Mouse (Mus musculus) kidney, embryonic 15.5 days (tissue): Measurements from ENCODE around the gene Epyc. TPM values are rescaled to one million over a fixed set of nuclear protein-coding genes. Genes with fewer than 3 reads are reported as not detected.

Source experiments
- ATAC-seq: fragments of 200-750 bp; cut with Nextera tagmentation; replicated peaks from 2 replicates; pipeline ENCODE4 v1.8.0; 2017; ENCODE audit warnings: moderate TSS enrichment; ENCODE audit not compliant: low FRiP score
- H3K27ac ChIP-seq: fragments of 300-500 bp; sonication (generic); 2 replicates; pipeline ENCODE4 v1.5.1; 2015; ENCODE audit warnings: mild to moderate bottlenecking, inconsistent platforms
- H3K27me3 ChIP-seq: fragments of 300-500 bp; sonication (generic); 2 replicates; pipeline ENCODE4 v1.6.1; 2015; ENCODE audit warnings: inconsistent platforms
- H3K36me3 ChIP-seq: fragments of 300-500 bp; sonication (generic); 2 replicates; pipeline ENCODE4 v1.6.1; 2015; ENCODE audit warnings: inconsistent platforms
- H3K4me1 ChIP-seq: fragments of 300-500 bp; sonication (generic); 2 replicates; pipeline ENCODE4 v1.6.1; 2015; ENCODE audit warnings: inconsistent platforms
- H3K4me2 ChIP-seq: fragments of 300-500 bp; sonication (generic); 2 replicates; pipeline ENCODE4 v1.6.1; 2015; ENCODE audit warnings: moderate library complexity, mild to moderate bottlenecking, inconsistent platforms
- H3K4me3 ChIP-seq: fragments of 300-500 bp; sonication (generic); replicated peaks from 2 replicates; pipeline ENCODE4 v1.5.1; 2015; ENCODE audit warnings: mild to moderate bottlenecking, inconsistent platforms
- H3K9ac ChIP-seq: fragments of 300-500 bp; sonication (generic); 2 replicates; pipeline ENCODE4 v1.6.1; 2015; ENCODE audit warnings: mild to moderate bottlenecking, inconsistent platforms
- H3K9me3 ChIP-seq: fragments of 300-500 bp; sonication (generic); replicated peaks from 2 replicates; pipeline ENCODE4 v1.6.1; 2016; ENCODE audit warnings: inconsistent platforms
- WGBS: fragments of 180-500 bp; shearing (Covaris S2); methylation state at CpG from one replicate; pipeline ENCODE4 v1.1.7; 2015; ENCODE audit warnings: mixed read lengths; 5-methylcytosine and 5-hydroxymethylcytosine counted together
- polyA plus RNA-seq: library from polyadenylated mRNA; unstranded; fragments of >200 nt; fragmentation: Nextera tagmentation; extraction: Ambion mirVana; gene quantifications from 2 replicates; pipeline ENCODE4 v1.2.1, GENCODE M21; 2015

Gene Epyc
- polyA plus RNA-seq = 0.53 and 0.66 TPM in 2 replicates

DNA sequence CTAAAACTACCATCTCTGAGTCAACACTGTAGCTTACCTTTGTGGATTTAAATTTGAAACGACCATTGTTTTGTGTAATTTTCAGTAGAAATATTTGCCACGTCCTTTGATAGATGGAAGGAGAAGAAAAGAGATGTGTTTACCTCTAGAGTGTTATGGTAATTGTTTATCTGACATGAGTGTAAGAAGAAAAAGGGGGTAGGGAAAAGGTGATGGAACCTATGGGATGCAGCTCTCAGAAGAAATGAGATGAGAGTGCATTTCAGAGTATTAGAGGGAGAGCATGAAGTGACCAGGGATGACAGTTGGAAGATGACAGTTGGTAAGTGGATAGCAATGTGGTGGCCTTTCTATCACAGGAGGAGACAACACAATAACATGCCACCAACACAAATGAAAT, at the start of gene Epyc:
Epyc (plus strand) TSS at position 301 of the 400 bp plus-strand sequence.
- 86% methylated on average over 2 of the region's 2 CpGs for WGBS
- ATAC-seq = no peak
- Histone ChIP-seq H3K27me3 (no peaks in the 10 kb centered on the region), H3K36me3 (no peaks in the 10 kb centered on the region), H3K9me3 (no peaks in the 10 kb centered on the region), H3K4me2 (no peak within 1 kb of the TSS), H3K4me1 (no peaks in the 10 kb centered on the region), H3K9ac (no peak within 1 kb of the TSS), H3K27ac (no peak within 1 kb of the TSS), H3K4me3 (no peak within 1 kb of the TSS)

DNA sequence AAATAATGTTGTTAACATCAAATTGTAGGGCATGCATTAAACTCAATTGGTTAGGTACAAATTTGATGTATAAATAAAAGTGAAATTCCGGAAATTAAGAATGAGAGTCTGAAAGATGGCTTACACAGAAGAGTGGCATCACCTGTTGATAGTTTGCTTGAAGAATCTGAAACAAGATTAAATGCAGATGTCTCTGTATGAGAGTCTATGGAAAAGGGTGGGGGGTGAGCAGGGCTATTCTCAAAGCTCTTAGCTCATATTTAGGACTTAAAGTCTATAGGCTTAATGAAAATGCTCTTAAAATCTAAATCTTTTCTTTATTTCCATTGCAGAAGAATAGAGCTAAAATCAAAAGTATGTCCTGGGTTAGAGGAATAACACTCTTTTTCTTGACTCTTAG, 48.2 kb upstream of the Epyc start:
- Histone ChIP-seq H3K27ac (no peak overlapping the region), H3K9me3 (no peaks in the 10 kb centered on the region), H3K9ac (no peak overlapping the region), H3K4me2 (no peak overlapping the region), H3K4me3 (no peak overlapping the region), H3K27me3 (no peaks in the 10 kb centered on the region), H3K36me3 (no peaks in the 10 kb centered on the region), H3K4me1 (no peaks in the 10 kb centered on the region)
- ATAC-seq = no peak
- WGBS = 85% methylated on average over 1 of the region's 1 CpGs

DNA sequence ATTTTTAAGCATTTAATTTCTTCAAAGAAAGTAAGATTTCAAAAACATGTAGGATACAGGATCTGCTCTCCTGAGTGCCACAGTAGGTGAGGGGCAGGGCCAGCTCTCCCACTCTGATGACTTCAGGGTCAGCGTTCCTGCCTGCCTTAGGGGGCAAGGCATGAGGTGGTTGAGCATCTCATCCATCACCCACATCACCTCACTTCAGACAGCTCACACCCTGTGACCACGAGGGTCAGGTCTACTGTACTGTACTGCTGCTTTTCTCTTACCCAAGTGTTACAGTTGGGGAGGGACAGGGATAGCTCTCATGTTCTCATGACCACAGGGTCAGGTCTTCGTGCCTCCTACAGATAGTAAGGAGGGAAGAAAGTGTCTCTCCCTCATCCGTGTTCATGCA, 42.1 kb upstream of the Epyc start:
- H3K4me2 ChIP-seq = no peak overlapping the region
- no peak overlapping the region for H3K27ac ChIP-seq
- no peaks in the 10 kb centered on the region for H3K27me3 ChIP-seq

DNA sequence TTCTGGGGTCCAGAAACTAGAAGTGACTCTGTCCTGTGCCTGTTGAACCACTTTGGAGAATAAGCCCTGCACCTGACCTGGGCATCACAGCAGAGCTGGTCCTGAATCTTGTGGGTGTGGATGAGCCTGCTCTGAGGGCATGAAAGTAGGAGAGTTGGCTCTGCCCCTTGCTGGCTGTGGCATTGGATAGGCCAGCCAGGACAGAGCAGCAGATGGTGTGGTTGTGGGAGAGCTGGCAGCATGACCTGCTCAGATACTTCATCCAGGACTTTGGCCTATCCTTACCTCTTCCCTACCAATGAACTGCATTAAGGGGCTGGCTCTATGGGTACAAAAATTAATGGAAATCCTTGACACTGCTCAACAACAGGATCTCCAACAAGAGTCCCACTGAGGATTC, 40.6 kb upstream of the Epyc start:
- H3K4me3 ChIP-seq = no peak overlapping the region
- no peaks in the 10 kb centered on the region for H3K36me3 ChIP-seq
- H3K4me1 ChIP-seq = no peaks in the 10 kb centered on the region
- ATAC-seq = no peak
- no peaks in the 10 kb centered on the region for H3K27me3 ChIP-seq
- H3K27ac ChIP-seq = no peak overlapping the region
- H3K4me2 ChIP-seq = no peak overlapping the region
- H3K9ac ChIP-seq = no peak overlapping the region
- no peaks in the 10 kb centered on the region for H3K9me3 ChIP-seq

More for the DNA sequence above, 42.1 kb upstream of the Epyc start:
- WGBS = 52% methylated on average over 4 of the region's 4 CpGs
- ATAC-seq = peak; percentile 69
- Histone ChIP-seq H3K36me3 (no peaks in the 10 kb centered on the region), H3K4me3 (no peak overlapping the region), H3K4me1 (no peaks in the 10 kb centered on the region), H3K9me3 (no peaks in the 10 kb centered on the region), H3K9ac (no peak overlapping the region)

DNA sequence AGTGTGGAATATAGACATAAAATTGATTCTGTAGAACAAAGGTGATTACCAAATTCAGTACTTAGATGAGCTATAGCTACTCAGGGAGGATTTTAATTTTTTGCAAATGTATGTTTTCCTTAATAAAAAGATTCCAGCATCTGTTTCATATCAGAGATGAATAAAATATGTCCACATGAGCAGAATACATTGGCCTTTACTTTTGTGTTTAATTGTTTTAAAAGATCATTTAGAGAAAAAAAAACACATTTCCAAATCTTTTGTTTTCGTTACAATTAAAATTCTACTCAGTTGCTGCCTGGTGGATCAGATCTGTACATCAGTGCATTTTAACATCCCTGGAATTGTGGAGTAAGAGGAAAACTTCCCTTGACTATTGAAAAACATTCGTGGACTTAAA, 37.3 kb upstream of the Epyc start, which contains the start of gene Kera:
Kera (plus strand) TSS at position 301 of the 400 bp plus-strand sequence.
- Histone ChIP-seq H3K9ac (no peak within 1 kb of the TSS), H3K4me3 (no peak within 1 kb of the TSS), H3K4me1 (no peaks in the 10 kb centered on the region), H3K36me3 (no peaks in the 10 kb centered on the region), H3K27me3 (no peaks in the 10 kb centered on the region), H3K27ac (no peak within 1 kb of the TSS), H3K9me3 (no peaks in the 10 kb centered on the region), H3K4me2 (no peak within 1 kb of the TSS)
- WGBS = 78% methylated on average over 2 of the region's 2 CpGs
- ATAC-seq = no peak

DNA sequence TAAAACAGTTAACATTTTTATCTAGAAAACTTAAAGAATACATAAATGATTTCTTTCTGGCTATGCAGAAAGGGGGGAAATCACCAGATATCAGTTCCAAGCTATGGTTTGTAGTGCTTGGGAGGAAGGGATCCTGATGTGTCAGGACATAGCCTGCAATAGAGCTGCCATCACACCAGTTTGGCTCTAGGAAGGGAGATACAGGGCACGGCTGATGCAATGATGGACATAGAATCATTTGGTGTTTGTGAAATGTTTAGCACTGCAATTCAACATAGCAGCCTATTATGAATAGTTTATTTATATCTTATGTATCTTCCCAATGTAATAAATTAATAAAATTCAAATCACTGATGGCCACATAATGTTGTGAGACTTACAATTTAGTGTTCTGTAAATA, 21.5 kb upstream of the Epyc start:
- ATAC-seq = no peak
- Histone ChIP-seq H3K4me2 (no peak overlapping the region), H3K27ac (no peak overlapping the region), H3K9ac (no peak overlapping the region), H3K36me3 (no peaks in the 10 kb centered on the region), H3K27me3 (no peaks in the 10 kb centered on the region), H3K9me3 (no peaks in the 10 kb centered on the region), H3K4me3 (no peak overlapping the region), H3K4me1 (no peaks in the 10 kb centered on the region)
- WGBS = 89% methylated on average over 1 of the region's 1 CpGs

DNA sequence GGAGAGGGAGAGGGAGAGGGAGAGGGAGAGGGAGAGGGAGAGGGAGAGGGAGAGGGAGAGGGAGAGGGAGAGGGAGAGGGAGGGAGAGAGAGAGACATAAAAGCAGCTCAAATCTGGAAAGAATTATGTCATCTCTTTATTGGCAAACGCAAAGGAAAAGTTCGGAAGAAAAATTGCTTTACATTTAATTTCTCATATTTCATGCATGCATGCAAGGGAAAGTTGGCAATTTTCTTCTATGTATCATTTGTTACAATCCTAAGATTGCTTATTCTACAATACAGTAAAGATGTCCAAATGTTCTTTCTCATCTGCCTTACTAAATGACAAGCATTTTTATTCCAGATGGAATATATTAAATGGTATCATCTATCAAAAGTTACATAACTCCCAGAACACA, 19.5 kb upstream of the Epyc start:
- no peaks in the 10 kb centered on the region for H3K9me3 ChIP-seq
- no peaks in the 10 kb centered on the region for H3K4me1 ChIP-seq
- no peak for ATAC-seq
- no peak overlapping the region for H3K4me2 ChIP-seq
- no peak overlapping the region for H3K4me3 ChIP-seq
- no peaks in the 10 kb centered on the region for H3K36me3 ChIP-seq
- H3K27me3 ChIP-seq = no peaks in the 10 kb centered on the region
- no peak overlapping the region for H3K27ac ChIP-seq
- H3K9ac ChIP-seq = no peak overlapping the region
- 51% methylated on average over 2 of the region's 2 CpGs for WGBS

DNA sequence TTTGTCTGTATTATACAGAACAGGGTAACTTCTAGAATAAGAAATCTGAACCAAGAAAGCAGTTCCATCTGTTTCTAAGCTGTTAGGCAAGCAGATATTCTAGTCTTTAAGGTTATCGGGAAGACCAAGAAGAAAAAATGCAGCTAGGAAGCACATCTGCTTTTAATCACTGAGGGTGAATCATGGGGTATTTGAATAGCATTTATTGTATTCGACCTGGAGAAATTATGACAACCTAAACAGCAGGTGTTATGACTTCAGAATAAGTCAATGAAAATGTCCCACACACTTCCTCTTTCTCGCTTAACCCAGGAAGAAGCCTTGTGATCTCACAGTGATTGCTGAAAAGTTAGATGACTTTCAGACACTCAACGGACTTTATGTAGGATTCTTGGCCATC, 18.8 kb upstream of the Epyc start:
- no peaks in the 10 kb centered on the region for H3K4me1 ChIP-seq
- ATAC-seq = no peak
- H3K4me2 ChIP-seq = no peak overlapping the region
- H3K4me3 ChIP-seq = no peak overlapping the region
- H3K36me3 ChIP-seq = no peaks in the 10 kb centered on the region
- 56% methylated on average over 4 of the region's 4 CpGs for WGBS
- no peak overlapping the region for H3K9ac ChIP-seq
- no peaks in the 10 kb centered on the region for H3K9me3 ChIP-seq
- no peak overlapping the region for H3K27ac ChIP-seq
- H3K27me3 ChIP-seq = no peaks in the 10 kb centered on the region

DNA sequence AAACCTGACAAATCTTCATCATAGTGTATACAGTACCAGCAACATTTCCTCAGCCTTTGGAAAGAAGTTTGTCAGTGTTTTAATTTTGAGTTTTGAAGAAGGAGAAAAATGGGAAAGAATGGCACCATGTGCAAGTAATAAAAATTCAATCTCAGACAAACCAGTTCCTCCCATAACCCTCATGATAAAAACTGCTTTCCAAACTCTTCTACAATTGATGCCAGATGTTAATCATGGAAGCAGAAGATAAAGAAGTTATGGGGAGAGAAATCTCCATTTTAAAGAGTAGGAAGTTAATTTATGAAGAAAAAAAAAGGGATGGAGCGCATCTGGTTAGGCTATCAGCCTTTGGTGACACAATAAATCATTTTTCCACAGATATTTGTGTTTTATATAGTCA, 17.3 kb upstream of the Epyc start:
- ATAC-seq = no peak
- no peaks in the 10 kb centered on the region for H3K27me3 ChIP-seq
- H3K4me3 ChIP-seq = no peak overlapping the region
- no peaks in the 10 kb centered on the region for H3K9me3 ChIP-seq
- H3K27ac ChIP-seq = no peak overlapping the region
- no peaks in the 10 kb centered on the region for H3K36me3 ChIP-seq
- 76% methylated on average over 1 of the region's 1 CpGs for WGBS
- no peak overlapping the region for H3K9ac ChIP-seq
- no peak overlapping the region for H3K4me2 ChIP-seq
- no peaks in the 10 kb centered on the region for H3K4me1 ChIP-seq

DNA sequence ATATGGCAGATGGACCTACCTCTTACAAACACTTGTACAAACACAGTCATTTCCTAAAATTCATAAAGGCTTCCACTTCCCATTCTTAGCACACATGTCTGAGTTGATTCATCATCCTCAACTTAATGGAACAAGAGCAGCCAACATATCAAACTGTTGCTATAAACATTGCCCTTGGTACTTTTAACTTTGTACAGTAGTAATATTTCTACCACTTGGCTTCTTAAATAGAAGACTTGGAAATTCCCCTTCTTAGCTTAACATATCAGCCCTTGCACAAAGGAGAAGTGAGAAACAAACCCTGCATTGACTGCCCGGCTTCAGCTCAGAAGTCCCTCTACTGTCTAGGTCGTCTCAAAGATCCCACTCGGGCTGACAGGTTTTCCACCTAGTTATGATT, 12.8 kb upstream of the Epyc start:
- Histone ChIP-seq H3K9me3 (no peaks in the 10 kb centered on the region), H3K27me3 (no peaks in the 10 kb centered on the region), H3K27ac (no peak overlapping the region), H3K9ac (no peak overlapping the region), H3K4me3 (no peak overlapping the region), H3K4me2 (no peak overlapping the region), H3K4me1 (no peaks in the 10 kb centered on the region), H3K36me3 (no peaks in the 10 kb centered on the region)
- no peak for ATAC-seq
- 86% methylated on average over 3 of the region's 3 CpGs for WGBS

DNA sequence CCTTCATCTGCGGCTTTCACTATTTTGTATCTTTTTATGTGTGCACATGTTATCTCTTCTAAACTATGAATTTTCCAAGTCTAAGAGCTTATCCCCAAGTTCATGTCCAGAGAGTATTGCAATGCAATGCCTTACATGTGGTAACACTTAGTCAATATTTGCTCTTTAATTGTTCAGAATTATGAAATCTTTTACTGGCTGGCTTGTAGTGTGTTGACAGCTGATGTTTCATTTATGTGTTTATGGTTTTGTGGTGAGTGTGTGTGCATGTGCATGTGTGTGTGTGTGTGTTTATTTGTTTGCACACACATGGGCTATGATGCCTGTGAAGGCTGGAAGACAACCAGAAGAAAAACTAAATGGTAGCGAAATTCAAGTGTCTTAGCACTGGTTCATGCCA, 1.9 kb upstream of the Epyc start:
- WGBS = 94% methylated on average over 2 of the region's 2 CpGs
- Histone ChIP-seq H3K36me3 (no peaks in the 10 kb centered on the region), H3K4me2 (no peak overlapping the region), H3K4me3 (no peak overlapping the region), H3K4me1 (no peaks in the 10 kb centered on the region), H3K27ac (no peak overlapping the region), H3K9ac (no peak overlapping the region), H3K9me3 (no peaks in the 10 kb centered on the region), H3K27me3 (no peaks in the 10 kb centered on the region)
- ATAC-seq = no peak

DNA sequence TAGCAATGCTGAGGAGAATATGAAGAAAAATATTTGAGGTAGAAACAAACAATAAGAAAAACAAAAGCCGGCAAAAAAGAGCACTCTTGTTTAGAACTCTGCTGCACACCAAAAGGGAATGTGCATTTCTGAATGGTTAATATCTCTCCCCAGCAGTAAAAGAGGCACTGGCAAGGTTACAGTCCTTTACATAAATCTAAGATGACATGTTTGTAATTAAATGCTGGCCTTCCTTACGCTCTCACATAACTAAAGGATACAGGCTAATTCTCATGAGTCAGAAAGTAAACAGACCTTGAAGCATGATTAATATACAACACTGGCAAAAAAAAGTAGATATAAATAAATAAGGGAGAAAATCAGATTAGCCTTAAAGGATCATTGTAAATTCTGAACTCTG, 6.5 kb downstream of the Epyc start:
- Histone ChIP-seq H3K27ac (no peak overlapping the region), H3K27me3 (no peaks in the 10 kb centered on the region), H3K36me3 (no peaks in the 10 kb centered on the region), H3K4me1 (no peaks in the 10 kb centered on the region), H3K9ac (no peak overlapping the region), H3K9me3 (no peaks in the 10 kb centered on the region), H3K4me2 (no peak overlapping the region), H3K4me3 (no peak overlapping the region)
- peak; percentile 76; the same call in 1 of the 2 replicates for ATAC-seq
- WGBS = 36% methylated on average over 2 of the region's 2 CpGs

DNA sequence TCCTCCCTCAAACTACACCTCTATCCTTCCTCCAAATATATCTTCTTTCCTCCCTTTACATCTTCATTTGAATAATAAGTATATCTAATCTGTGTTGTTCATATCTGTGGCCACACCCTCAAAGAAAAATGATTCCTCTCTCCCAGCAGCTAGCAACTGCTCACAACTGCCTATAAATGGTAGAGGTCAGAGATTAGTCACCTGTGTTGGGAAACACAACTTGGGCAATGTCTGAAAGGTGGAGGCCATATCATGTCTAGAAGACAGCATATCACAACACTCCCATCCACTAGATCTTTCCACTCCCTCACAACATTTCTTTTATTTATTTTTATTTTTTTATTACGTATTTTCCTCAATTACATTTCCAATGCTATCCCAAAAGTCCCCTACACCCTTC, 15.6 kb downstream of the Epyc start:
- H3K4me1 ChIP-seq = no peaks in the 10 kb centered on the region
- H3K9ac ChIP-seq = no peak overlapping the region
- H3K27me3 ChIP-seq = no peaks in the 10 kb centered on the region
- no peak overlapping the region for H3K4me3 ChIP-seq
- H3K9me3 ChIP-seq = no peaks in the 10 kb centered on the region
- H3K36me3 ChIP-seq = no peaks in the 10 kb centered on the region
- WGBS = 87% methylated on average over 1 of the region's 1 CpGs
- no peak for ATAC-seq
- H3K27ac ChIP-seq = no peak overlapping the region
- no peak overlapping the region for H3K4me2 ChIP-seq
